Mouse (Mus musculus) neural tube, embryonic 12.5 days (tissue): ENCODE measurements at regions not wholly inside any gene's neighbourhood (a gene's known extent, or its start where the extent isn't known, plus 50 kb on each side); places are given as distances from the start of the nearest gene placed in this dataset.
"Not testable (repeated sequence)": the region's sequence is repeated elsewhere in the genome, so short reads cannot be mapped to it uniquely, and the experiment has no call there.

Source experiments
- ATAC-seq: fragments of 200-750 bp; cut with Nextera tagmentation; 2 replicates; pipeline ENCODE4 v1.8.0; 2017; ENCODE audit warnings: low read depth, mild to moderate bottlenecking, moderate TSS enrichment, moderate library complexity; ENCODE audit not compliant: low FRiP score
- H3K27ac ChIP-seq: fragments of 300-500 bp; sonication (generic); 2 replicates; pipeline ENCODE4 v1.5.1; 2016
- H3K27me3 ChIP-seq: fragments of 300-500 bp; sonication (generic); replicated peaks from 2 replicates; pipeline ENCODE4 v1.6.1; 2016; ENCODE audit warnings: mild to moderate bottlenecking
- H3K36me3 ChIP-seq: fragments of 300-500 bp; sonication (generic); 2 replicates; pipeline ENCODE4 v1.6.1; 2016; ENCODE audit warnings: mild to moderate bottlenecking
- H3K4me1 ChIP-seq: fragments of 300-500 bp; sonication (generic); 2 replicates; pipeline ENCODE4 v1.6.1; 2016
- H3K4me2 ChIP-seq: fragments of 300-500 bp; sonication (generic); replicated peaks from 2 replicates; pipeline ENCODE4 v1.6.1; 2016; ENCODE audit warnings: mild to moderate bottlenecking
- H3K4me3 ChIP-seq: fragments of 300-500 bp; sonication (generic); 2 replicates; pipeline ENCODE4 v1.5.1; 2016
- H3K9ac ChIP-seq: fragments of 300-500 bp; sonication (generic); 2 replicates; pipeline ENCODE4 v1.6.1; 2016; ENCODE audit warnings: mild to moderate bottlenecking
- H3K9me3 ChIP-seq: fragments of 300-500 bp; sonication (generic); 2 replicates; pipeline ENCODE4 v1.6.1; 2016; ENCODE audit warnings: mild to moderate bottlenecking
- WGBS: fragments of 180-500 bp; shearing (Covaris S2); methylation state at CpG from one replicate; pipeline ENCODE4 v1.1.7; 2016; 5-methylcytosine and 5-hydroxymethylcytosine counted together

DNA sequence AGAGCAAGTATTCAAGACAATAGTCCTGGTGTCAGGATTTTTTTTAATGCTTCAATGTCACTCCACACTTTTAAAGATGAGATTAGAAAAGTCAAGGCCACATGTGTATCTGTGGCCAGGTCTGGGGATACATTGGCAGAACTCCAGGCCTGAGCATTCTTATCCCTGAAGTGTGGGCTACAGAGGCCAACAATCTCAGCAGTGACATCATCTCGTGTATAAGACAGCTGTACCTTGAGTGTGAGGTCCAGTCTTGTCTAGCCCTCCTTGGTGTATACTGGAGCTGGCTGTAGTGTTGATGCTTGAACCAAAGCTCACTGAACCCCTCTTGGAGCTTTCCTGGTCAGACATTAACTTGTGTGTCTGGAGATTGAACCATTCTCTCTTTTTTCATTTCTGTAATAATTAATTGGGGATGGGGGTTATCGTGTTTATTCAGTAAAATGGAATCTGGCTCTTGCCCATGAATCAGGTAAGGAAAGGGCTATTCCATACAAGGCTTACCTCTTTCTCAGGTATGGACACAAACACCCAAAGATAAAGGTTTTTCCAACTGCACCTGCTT, 182.3 kb upstream of the Irx4 start:
- H3K4me2 ChIP-seq, result no peak overlapping the region
- peaks cover 18% of the 10 kb centered on the region for H3K27me3 ChIP-seq
- H3K4me3 ChIP-seq, result no peak overlapping the region
- H3K4me1 ChIP-seq, result no peaks in the 10 kb centered on the region
- H3K36me3 ChIP-seq, result no peaks in the 10 kb centered on the region
- ATAC-seq, result no peak
- WGBS, result 76% methylated on average over 2 of the region's 2 CpGs
- no peaks in the 10 kb centered on the region for H3K9me3 ChIP-seq
- H3K27ac ChIP-seq, result no peak overlapping the region
- no peak overlapping the region for H3K9ac ChIP-seq

DNA sequence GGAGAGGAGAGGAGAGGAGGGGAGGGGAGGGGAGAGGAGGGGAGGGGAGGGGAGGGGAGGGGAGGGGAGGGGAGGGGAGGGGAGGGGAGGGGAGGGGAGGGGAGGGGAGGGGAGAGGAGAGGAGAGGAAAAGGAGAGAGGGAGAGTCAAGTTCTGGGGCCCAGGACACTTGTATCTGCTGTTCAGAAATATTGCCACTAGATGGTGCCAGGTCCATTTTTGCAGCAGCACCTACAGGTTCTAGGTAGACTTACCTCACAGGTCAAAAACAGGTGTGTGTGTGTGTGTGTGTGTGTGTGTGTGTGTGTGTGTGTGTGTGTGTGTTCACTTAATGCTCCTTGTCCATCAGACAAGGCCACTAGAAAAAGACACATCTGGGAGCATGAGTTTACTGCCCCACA, 172.5 kb upstream of the Irx4 start:
- not testable (repeated sequence) for H3K4me3 ChIP-seq, H3K4me2 ChIP-seq, H3K9ac ChIP-seq, H3K9me3 ChIP-seq, ATAC-seq, H3K4me1 ChIP-seq, H3K27ac ChIP-seq, H3K36me3 ChIP-seq
- H3K27me3 ChIP-seq, result peaks cover 11% of the 10 kb centered on the region; the same call in 1 of the 2 replicates

DNA sequence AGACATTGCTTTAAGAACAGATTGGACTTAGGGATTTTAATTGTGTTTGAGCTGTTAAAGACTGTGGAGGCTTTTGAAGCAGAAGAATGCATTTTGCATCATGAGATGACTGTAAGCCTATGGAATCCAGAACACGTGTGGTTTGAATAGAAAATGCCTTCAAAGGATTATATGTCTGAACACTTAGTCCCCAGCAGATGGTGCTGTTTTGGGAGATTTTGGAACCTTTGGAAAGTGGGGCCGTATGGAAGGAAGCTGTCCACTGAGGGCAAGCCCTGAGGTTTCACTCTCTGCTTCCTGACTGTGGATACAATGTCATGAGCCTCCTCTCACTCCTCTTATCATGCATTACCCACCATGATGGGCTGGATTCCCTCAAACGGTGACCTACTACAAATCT, 168.4 kb upstream of the Irx4 start:
- Histone ChIP-seq H3K27me3 (peaks cover 11% of the 10 kb centered on the region; the same call in 1 of the 2 replicates), H3K36me3 (no peaks in the 10 kb centered on the region), H3K9ac (no peak overlapping the region), H3K4me2 (no peak overlapping the region), H3K9me3 (no peaks in the 10 kb centered on the region), H3K27ac (no peak overlapping the region), H3K4me3 (no peak overlapping the region), H3K4me1 (no peaks in the 10 kb centered on the region)
- WGBS, result 49% methylated on average over 3 of the region's 3 CpGs
- ATAC-seq, result no peak

DNA sequence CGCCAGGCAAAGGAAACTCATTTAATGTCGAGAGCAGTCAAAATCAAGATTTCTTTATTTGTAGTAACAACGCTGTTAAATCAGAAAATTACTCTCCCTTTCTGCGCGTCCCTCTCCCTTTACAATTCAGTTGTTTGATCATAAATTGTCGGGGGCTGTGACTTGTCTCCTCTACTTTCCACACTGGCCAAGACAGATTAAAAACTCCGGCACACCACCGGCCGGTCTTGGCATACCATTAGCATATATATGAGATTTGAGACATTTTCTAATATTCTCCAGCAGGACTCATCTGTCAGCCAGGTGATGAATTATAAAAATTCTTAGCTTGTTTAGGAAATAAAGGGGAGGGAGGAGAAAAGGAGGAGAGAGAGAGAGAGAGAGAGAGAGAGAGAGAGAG, 162.8 kb upstream of the Irx4 start:
- Histone ChIP-seq H3K4me3 (no peak overlapping the region), H3K9ac (no peak overlapping the region), H3K9me3 (no peaks in the 10 kb centered on the region), H3K36me3 (no peaks in the 10 kb centered on the region), H3K4me1 (no peaks in the 10 kb centered on the region), H3K27ac (no peak overlapping the region), H3K4me2 (no peak overlapping the region), H3K27me3 (no peaks in the 10 kb centered on the region)
- WGBS, result 56% methylated on average over 9 of the region's 9 CpGs
- no peak for ATAC-seq

DNA sequence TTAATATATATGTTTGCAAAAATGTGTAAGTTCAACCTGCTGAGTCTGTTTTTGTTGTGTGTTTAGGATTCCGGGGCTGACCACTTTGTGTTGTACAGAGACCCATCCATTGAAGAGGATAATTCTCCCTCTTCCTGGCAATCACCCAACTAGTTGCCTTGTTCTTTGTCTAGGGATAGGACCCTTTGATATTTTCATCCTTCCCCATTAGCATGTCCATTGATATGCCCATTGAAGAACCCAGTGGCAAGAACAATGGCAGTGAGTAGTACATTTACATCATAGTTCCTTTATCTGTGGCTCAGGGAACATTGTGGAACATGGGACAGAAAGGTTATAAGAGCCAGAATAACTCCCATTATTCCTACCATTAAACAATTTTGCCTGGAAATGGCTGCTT, 160.9 kb upstream of the Irx4 start:
- Histone ChIP-seq H3K27ac (no peak overlapping the region), H3K9me3 (no peaks in the 10 kb centered on the region), H3K27me3 (no peaks in the 10 kb centered on the region), H3K4me1 (no peaks in the 10 kb centered on the region), H3K4me2 (no peak overlapping the region), H3K36me3 (no peaks in the 10 kb centered on the region), H3K9ac (no peak overlapping the region), H3K4me3 (no peak overlapping the region)
- 57% methylated on average over 1 of the region's 1 CpGs for WGBS
- no peak for ATAC-seq

DNA sequence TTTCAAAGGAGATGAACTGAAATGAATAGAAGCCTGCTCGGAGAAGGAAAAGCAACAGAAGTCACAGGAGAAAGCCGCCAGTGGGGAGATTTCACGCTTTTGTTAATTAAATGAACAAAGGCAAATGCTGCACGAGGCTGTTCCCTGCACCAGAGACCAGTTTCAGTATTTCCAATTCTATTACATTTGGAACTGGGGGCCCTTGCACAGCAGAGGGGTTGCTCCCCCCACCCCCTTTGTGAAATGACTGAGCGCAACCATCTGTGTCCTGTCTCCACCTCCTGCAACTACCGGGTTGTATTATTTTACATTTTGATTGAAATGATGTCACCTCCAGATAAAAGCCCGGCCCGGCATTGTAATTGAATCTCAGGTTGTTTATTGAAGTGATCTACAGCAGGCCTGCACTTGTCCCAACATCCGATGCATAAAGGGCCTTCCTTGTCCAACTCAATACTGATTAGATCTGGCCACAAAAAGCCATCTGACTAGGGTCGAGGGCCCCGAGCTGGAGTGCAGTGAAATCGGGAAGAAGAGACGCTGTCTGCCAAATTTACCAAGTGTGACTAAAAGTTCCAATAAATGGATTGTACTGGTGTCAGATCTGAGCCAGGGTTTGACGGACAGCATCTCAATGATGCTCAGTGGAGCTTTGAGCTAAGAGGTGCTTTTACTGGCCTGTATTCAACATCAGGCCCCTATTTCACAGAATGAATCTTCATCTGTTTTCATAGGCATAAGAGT, 152.9 kb upstream of the Irx4 start:
- Histone ChIP-seq H3K27ac (no peak overlapping the region), H3K4me2 (0 out of 2 replicates have a peak overlapping the region, but pooled peaks have one; percentile 13), H3K27me3 (peaks cover 8% of the 10 kb centered on the region), H3K4me1 (peaks cover 8% of the 10 kb centered on the region; the same call in 1 of the 2 replicates), H3K9me3 (no peaks in the 10 kb centered on the region), H3K9ac (no peak overlapping the region), H3K36me3 (no peaks in the 10 kb centered on the region), H3K4me3 (no peak overlapping the region)
- WGBS, result 25% methylated on average over 14 of the region's 14 CpGs
- peak; percentile 77; the same call in 1 of the 2 replicates for ATAC-seq

DNA sequence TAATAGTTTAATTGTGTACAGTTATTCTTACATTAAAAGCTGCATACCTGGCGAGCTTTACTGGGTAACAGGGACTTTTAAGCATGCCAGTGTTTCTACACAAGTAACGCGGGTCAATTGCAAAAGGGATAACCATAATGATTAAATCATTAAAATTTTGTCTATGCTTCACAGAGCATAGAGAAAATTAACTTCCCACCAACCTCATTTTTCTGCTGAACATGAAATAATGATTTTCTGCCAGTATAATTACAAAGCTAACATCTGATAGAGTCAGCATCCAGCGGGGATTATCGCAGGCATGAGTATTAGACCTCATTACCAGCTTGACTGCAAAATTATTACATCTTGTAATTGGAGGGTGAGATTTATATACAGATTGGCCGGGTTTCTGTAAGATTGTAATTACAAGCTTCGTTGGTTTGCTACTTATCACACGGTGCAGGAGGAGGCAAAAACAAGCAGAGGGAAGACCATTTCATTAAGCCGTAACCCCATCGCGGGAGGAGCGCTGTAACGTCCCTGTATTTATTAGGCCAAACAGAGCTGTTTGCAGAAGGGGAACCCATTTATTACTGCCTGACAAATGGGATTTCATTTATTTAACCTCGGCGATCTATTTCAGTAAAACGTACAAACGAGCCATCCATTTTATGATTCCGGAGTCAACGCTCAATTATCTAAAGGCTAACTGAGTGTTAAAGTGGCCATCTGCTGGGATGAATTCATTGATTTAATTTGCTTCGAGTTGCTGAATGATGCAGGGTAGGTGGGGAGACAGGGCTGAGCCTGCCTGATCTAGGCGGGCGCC, 143.3 kb upstream of the Irx4 start:
- Histone ChIP-seq H3K9me3 (no peaks in the 10 kb centered on the region), H3K4me3 (no peak overlapping the region), H3K36me3 (no peaks in the 10 kb centered on the region), H3K4me2 (peak overlapping the region; percentile 48), H3K9ac (no peak overlapping the region), H3K27me3 (peaks cover 15% of the 10 kb centered on the region), H3K27ac (no peak overlapping the region), H3K4me1 (peaks cover 10% of the 10 kb centered on the region; the same call in 1 of the 2 replicates)
- peak; percentile 96 for ATAC-seq
- WGBS, result 33% methylated on average over 22 of the region's 22 CpGs

DNA sequence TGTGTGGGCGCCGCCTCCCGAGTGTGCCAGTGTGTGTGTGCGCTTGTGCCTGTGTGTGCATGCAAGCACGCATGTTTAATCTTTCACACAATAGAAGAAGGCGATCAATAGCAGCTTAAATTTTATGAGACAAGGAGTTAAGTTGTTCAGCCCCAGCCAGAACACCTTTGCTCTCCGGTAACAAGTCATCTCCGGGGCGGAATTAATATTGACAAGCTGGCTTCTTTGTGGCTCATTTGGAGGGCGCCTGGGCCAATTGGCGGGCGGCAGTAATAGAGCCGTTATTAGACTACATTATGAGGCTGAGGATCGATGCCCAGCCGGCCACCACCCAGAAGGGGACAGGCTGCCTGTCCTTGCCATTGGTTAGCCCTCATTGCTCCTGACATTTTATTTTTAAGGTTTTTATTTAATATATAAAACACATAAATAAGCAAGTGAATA, 142.6 kb upstream of the Irx4 start:
- no peak; the same call in 1 of the 2 replicates for ATAC-seq
- Histone ChIP-seq H3K4me3 (no peak overlapping the region), H3K9ac (no peak overlapping the region), H3K36me3 (no peaks in the 10 kb centered on the region), H3K27ac (no peak overlapping the region), H3K9me3 (no peaks in the 10 kb centered on the region), H3K27me3 (peaks cover 15% of the 10 kb centered on the region), H3K4me1 (peaks cover 10% of the 10 kb centered on the region; the same call in 1 of the 2 replicates), H3K4me2 (peak overlapping the region; percentile 48)
- 44% methylated on average over 15 of the region's 15 CpGs for WGBS

DNA sequence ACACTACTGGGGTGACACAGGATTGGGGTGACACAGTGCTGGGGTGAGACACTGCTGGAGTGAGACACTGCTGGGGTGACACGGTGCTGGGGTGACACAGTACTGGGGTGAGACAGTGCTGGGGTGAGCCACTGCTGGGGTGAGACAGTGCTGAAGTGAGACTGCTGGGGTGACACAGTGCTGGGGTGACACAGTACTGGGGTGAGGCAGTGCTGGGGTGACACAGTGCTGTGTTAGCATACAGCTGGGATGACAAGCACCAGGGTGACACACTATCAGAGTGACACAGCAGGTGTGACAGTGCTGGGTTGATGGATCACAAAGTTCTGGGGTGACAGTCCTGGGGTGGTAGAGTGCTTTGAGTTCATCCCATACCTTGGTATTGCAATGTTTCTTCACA, 137.3 kb upstream of the Irx4 start:
- Histone ChIP-seq H3K27ac (no peak overlapping the region), H3K9me3 (no peaks in the 10 kb centered on the region), H3K27me3 (peaks cover 4% of the 10 kb centered on the region; the same call in 1 of the 2 replicates), H3K4me2 (no peak overlapping the region), H3K4me3 (no peak overlapping the region), H3K9ac (no peak overlapping the region), H3K36me3 (no peaks in the 10 kb centered on the region), H3K4me1 (peaks cover 4% of the 10 kb centered on the region; the same call in 1 of the 2 replicates)
- 94% methylated on average over 1 of the region's 1 CpGs for WGBS
- ATAC-seq, result no peak

DNA sequence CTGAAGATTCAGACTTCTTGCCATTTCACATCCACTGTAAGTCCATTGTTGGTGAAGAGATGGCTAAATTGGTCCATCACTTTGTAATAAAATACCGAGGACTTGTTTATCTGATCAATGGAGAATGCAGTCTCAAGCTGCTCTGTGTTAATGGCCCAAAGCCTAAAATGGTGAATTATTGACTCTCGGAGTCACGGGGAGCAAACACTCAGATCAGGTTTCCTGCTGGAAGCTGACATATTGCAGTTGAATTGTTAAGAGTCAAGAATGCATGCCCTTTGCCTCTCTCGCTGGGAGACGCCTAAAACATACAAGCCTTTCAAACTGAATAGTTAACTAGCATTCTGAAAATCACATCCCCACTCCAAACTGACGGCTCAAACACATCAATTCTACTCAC, 129.0 kb upstream of the Irx4 start:
- H3K4me3 ChIP-seq, result no peak overlapping the region
- no peak overlapping the region for H3K9ac ChIP-seq
- 30% methylated on average over 6 of the region's 6 CpGs for WGBS

DNA sequence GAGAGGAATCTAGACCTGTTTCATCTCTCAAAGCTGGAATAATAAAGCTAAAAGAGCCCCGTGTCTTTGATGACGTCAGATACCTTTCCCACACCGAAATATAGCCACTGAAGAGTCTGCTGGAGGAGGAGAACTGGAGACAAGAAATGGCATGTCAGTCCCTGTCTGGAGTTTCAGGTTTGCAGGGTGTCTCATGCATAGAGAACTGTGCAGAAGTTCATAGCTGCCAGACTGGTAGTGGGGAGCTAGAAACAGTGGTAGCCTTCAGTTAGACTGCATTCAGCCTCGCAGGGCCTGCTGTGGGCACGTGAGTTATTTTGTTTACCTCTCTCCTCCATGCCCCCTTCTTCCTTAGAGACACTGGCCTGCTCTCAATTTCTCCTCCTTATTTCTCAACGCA, 127.5 kb upstream of the Irx4 start:
- no peak for ATAC-seq
- WGBS, result 76% methylated on average over 6 of the region's 6 CpGs

More for the DNA sequence above, 129.0 kb upstream of the Irx4 start:
- H3K9me3 ChIP-seq, result no peaks in the 10 kb centered on the region
- no peak for ATAC-seq
- H3K4me2 ChIP-seq, result no peak overlapping the region
- 0 out of 2 replicates have a peak, but pooled peaks cover 5% of the 10 kb centered on the region for H3K27me3 ChIP-seq
- no peaks in the 10 kb centered on the region for H3K36me3 ChIP-seq
- no peaks in the 10 kb centered on the region for H3K4me1 ChIP-seq
- H3K27ac ChIP-seq, result no peak overlapping the region

DNA sequence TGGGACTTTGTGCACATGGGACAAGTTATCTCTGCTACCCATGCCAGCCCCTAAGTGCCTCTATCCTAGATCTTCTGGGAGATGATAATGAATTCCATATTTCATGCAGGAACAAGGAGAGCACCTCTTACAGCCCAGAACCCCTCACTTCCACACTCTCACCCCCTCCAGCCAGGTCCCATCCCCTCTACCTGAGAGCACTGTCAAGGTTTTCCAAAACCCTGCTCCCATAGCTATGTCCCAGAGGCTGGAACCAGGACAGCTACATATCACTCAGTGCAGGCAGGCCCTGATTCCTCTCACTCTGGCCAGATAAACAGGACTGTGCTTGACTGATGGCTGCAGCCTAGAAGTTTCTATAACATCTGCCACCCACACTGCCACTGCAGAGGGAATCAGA, 125.3 kb upstream of the Irx4 start:
- H3K4me1 ChIP-seq, result no peaks in the 10 kb centered on the region
- 0 out of 2 replicates have a peak, but pooled peaks cover 5% of the 10 kb centered on the region for H3K27me3 ChIP-seq
- H3K4me3 ChIP-seq, result no peak overlapping the region
- H3K9me3 ChIP-seq, result no peaks in the 10 kb centered on the region
- H3K27ac ChIP-seq, result no peak overlapping the region
- no peak overlapping the region for H3K4me2 ChIP-seq
- no peak for ATAC-seq
- H3K9ac ChIP-seq, result no peak overlapping the region
- no peaks in the 10 kb centered on the region for H3K36me3 ChIP-seq

More for the DNA sequence above, 127.5 kb upstream of the Irx4 start:
- H3K4me3 ChIP-seq, result no peak overlapping the region
- no peaks in the 10 kb centered on the region for H3K9me3 ChIP-seq
- no peaks in the 10 kb centered on the region for H3K4me1 ChIP-seq
- no peak overlapping the region for H3K27ac ChIP-seq
- H3K9ac ChIP-seq, result no peak overlapping the region
- H3K36me3 ChIP-seq, result no peaks in the 10 kb centered on the region
- 0 out of 2 replicates have a peak, but pooled peaks cover 5% of the 10 kb centered on the region for H3K27me3 ChIP-seq
- no peak overlapping the region for H3K4me2 ChIP-seq
